Mouse (Mus musculus) induced T-regulatory cell, adult 2 months (primary cell): ENCODE results near the gene Xylt1.

Experiments used
- DNase-seq: peaks from one replicate; pipeline ENCODE4 v3.0.0-alpha.2; 2012; ENCODE audit warnings: low read depth

Xylt1 gene

DNA sequence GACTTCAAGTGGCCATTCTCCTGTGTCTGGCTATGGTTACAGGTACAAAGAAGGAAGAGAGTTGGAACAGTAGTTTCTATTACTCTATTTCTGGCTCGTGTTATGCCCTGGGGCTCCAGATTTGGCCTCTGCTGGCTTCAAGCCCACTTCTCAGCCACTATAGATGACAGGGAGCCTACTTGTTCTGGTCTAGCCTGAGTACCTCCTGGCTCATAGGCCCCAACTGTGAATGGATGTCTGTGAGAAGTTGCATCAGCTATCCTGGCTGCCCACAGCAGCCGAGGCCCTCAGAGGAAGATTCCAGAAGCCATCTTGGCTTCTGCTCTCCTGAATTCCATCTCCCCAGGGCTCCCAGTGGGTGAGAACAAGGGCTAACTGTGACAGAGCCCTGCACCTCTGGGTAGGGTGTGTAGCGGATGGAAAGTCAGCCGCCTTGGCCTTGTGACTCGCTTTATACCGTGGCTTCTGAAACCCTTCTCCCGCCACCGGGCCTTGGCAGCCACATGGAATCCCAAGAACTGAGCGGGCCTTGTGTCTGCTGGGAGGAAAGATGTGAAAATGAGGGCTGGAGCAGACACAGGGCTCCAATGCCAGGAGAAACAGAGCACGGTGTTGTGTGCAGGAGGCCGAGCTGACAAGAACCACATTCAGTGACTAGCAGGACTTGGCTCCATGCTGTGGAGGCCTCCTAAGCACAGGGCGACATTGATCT lies 55.1 kb downstream of the Xylt1 start:
- no peak for DNase-seq

DNA sequence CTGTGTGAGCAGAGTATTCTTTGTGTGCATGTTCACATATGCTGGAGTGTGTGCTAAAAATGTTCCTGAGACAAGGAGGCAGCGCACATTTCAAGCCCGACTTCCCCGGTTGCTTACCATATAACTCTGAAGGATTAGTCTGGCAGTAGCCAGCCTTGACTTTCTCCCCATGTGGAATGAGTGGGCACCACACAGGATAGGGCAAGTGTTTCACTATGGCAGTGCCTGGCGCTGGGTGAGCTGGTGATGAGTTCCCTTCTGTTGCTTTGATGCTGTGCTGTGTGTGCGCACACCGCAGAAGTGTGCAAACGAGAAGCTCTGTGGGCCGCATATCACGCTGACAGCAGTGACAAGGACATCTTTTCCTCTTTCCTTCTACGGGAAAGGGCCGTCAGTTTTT lies 56.1 kb downstream of the Xylt1 start:
- no peak for DNase-seq

DNA sequence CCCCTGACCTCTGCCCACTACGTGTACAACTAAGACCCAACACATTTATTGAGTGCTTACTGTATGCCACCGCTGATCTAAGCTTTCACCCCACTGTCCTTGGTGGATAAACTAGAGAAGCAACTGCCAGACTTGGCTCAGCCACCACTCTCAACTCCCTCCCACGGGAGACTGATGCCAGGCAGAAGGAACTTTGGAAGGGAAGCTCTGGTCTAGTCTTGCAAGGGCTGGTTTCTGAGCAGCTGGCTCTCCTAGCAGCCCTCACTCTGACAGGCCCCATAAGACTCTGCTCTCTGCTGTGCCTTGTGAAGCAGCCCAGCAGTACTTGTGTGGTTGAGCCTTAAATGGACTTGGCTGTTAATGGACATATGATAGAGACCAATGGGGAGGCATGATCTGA lies 60.2 kb downstream of the Xylt1 start:
- no peak for DNase-seq

DNA sequence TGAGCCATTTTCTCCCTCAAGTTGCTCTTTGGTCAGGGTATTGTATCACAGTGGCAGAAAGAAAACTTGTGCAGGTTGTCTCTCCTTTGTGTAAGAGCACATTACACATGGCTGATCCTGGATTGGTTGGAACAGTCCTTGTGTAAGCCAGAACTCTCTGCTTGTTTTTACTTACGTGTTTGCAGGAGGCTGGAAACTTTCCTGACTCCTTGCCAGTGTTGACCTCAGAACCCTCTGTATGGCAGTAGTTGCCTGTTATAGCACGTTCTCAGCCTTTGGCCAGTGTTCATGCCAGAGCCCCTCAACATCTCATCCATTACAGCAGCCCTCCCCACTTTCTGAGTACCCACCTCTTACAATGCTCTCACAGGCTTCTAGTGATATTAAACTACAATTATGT lies 61.9 kb downstream of the Xylt1 start:
- DNase-seq, result no peak

DNA sequence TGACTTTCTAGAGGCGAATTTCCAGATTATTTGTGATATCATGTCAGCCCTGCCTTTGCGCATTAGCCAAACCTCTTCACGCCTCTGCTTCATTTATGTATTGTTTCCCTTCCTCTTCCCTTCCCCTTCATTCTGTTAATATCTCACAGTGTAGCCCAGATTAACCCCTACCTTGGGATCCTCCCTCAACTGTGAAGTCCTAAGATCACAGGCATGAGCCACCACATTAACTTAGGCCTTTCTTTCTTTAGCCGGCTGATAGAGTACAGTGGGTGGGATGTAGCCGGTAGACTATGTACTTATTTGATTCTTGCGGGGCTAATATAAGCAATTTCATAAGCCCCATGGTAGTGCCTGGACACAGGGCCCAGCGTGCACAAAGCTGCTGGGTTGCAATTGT lies 62.4 kb downstream of the Xylt1 start:
- no peak for DNase-seq

DNA sequence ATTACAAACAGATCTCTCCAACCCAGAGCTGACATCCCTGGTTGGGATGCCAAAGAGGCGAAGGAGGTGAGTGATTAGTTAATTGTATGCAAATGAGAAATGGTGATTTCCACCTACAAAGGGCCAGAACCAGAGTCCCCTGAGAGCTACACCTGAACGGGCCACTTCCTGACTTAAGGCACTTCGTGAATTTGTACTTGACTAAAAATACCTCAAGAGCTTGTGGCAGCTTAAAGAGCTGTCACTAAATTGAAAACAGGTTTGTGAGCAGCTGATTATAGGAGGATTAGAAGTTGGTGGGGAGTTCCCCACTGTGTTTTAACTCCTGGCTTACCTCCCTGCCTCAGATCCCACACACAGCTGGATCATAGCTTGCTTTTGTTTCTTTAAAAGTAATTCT lies 64.7 kb downstream of the Xylt1 start:
- no peak for DNase-seq

DNA sequence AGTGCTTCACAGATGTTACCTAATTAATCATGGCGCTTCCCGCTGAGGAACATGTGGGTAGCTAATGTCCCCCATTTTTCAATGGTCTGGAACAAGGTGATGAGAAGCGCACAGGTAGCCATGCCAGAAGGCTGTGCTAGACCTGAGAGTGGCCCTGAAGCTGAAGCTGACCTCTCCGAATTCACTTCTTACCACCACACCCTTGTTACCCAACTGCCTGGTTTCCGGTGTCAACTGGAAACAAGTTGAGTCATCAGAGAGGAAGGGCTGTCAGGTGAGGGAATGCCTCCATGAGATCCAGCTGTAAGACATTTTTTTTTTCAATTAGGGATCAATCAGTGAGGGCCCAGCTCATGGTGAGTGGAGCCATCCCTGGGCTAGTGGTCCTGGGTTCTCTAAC lies 68.8 kb downstream of the Xylt1 start:
- no peak for DNase-seq

DNA sequence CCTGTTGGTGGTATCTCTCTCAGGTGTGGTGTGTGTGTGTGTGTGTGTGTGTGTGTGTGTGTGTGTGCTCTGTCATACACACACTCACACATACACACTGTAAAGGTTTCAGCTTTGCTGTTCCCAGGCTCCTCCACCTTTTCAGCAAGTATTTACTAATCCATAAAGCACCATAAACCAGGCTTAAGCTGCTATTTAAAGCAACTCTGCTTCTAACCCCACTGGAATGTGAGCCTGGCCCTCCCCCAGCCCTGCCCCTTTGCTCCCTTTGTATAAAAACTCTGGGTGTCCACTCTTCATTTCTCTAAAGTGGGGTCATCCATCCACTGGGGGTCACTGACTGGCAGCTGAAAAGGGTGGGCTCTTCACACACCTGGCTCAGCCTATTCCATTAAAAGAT lies 70.4 kb downstream of the Xylt1 start:
- DNase-seq, result no peak

DNA sequence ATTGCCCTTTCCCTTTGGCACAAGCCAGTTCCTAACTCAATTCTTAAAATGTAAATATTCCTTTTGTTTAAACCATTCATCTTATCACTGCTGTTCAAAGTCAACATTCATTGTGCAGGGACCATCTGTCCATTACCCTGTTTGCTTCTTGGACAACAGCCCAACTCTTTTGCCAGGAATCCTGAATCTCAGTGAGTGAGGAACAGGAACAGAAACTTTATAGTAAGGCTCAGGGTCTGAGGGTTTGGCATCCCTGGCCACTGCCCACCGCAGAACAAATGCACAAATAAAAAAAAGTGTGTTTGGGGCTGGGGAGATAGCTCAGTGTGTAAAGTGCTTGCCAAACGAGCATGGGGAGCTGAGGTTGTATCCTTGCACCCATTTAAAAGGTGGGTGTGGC lies 71.5 kb downstream of the Xylt1 start:
- no peak for DNase-seq

DNA sequence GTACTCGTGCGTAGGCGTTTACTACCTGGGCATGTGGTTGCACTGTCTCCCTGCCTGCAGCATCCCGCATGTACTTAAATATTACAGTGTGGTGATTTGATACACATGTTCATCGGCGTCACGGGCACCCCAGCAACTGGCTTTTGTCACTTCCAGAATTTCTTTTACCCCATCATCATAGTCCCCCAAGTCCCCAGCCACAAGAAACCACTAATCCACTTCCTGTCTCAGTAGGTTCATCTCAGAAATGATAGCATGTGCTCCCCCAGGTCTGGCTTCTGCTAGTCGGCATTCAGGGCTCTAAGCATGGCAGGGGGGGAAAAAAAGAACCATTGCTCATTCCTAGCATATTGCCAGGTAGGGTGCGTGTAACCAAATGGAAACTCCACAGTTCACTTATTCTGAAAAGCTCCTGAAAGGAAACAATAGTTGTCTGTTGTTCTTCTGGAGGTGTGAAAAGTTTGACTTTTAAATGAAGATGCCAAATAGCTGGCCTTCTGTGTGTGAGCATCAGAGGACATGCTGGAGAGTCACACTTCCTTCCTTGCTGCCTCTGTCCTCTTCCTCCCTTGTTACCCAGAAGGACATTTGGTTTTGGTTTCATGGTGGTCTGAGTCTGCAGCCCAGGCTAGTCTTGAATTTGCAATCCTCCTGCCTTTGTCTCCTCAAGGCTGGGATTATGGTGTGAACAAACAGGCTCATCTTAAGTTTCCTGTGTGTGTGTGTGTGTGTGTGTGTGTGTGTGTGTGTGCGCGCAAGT lies 74.2 kb downstream of the Xylt1 start:
- DNase-seq, result peak; percentile 40

DNA sequence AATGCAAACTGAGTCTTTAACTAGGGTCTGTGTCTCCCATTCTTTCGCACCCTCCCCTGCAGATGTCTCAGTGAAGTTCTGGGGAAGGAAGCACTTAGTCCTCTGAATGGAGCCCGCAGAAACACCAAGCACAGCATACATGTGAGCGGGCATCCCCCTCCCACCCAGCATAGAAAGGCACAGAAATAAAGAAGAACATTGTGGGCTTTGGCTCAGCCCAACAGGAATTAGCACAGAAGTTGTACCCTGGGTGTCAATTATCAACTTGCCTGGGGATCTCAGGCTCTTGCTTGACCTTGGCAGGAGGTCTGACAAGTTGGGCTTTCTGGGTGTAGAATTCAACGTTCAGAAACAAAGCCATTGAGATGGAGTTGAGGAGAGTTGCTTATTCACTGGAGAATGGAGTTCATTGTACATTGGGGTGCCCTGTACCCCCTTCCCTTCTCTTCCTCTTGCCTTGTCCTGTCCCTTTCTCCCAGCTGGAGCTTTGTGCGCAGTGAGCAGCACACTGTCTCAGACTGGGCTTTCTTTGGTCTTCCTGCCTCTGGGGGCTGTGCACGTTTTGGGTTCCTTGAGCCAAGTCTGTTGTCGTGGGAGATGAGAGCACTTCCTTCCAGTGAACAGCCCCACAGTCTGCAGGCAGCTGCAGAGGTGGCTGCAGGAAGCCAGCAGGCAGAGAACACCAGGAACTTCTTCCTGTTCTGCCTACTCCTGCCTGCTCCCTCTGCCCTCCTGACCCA lies 81.6 kb downstream of the Xylt1 start:
- no peak for DNase-seq

DNA sequence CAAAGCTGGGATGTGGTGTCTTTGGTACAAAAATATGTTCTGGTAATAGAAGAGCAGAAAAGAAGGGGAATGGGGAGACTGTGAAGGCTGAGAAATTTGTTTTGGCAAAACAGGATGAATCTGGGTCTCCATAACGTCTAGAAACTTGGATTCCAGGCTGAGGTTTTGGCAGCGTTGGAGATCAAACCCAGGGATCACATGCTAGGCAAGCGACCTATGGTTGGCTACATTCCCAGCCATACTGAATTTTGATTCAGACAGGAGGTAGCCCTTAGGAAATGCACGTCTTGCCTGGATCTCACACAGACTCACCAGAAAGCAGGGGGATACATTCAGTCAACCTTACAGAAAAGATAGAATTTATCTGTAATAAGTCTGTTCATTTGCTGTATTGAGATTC lies 84.2 kb downstream of the Xylt1 start:
- DNase-seq, result no peak

DNA sequence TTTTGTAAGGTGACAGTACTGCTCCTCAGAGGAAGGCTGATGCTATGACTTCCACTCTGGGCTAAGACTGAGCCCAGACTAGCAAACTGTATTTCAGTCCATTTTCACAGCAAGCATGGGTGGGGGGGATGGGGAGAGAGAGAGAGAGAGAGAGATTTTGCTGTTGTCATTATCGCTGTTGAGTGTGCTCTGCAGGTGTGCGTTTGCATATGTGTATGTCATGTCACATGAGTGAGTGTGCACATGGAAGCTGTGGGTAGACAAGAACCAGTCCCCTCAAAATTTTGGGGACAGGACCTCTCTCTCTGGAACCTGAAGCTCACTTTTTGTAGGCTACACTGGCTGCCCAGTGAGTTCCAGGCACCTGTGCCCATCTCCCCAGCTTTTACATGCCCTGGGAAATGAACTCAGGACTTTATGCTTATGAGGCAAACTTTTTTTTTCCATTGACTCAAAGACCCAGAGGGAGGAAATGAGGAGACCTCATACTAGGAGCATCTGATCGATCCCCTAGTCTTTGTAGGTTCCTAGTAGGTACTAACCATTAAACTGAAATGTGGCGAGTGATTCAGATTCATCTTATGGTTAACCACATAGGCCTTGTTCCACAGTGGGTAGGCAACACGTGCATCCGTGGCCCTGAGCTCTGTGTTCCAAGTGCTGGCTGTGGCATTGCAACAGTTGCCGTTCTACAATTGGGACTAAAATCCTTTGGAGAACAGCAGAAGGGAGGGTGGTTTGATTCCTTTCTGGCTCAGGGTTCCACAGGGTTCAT lies 85.4 kb downstream of the Xylt1 start:
- peak; percentile 53 for DNase-seq

DNA sequence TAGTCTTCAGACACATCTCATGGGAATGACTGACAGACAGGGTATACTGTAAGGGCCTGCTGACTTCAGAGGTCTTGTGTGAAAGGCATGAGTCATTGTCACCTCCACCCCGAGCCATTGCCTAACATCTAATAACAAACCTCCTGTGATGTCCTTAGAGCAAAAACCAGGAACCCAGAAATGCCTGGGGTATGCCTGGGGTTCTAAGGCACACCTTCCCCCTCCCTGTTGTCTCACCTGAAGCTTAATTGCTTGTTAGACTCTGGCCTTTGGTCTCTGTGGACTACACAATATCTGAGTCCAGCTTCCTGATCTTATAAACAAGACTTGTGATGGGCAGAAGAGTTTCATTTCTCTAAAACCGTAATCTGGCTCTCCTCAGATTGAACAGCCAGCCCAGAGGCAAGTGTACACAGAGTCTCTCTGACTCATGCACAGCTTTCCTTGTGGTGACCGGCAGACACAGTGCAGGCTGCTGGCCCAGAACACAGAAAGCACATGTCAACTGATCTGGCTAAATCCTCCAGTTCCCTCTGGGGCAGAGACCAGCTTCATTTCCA lies 89.5 kb downstream of the Xylt1 start:
- no peak for DNase-seq

DNA sequence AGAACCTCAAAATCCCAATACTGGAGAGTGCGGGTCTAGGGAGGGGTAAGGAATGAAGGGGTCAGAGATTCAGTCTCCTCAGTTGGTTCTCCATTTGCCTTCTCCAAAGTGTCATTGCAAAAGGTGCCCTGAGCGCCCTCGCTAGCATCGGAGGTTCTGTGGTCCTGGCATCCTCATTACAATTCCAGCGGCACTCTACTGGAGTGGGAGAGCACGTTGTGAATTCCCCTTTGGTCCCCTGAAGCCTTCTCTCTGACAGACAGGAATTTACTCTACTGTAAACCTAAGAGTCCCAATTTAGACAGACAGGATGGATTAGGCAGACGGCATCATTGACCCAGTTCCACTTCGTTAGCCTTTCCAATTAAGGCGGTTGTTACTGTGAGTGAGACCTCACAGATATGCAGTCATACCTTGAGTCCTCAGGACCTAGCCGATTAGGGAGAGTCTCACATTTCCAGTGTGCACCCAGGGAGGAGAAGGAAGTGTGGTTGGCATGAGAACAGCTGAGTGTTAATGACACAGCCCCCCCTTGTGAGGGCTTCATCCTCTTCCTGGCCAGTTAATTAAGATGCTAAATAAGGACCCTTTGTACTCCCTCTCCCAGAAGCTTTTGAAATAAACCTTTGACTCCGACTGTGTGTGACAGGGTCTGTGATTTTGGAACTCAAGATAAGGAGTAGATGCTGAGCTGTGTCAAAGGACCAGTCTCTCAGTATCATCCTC lies 91.4 kb downstream of the Xylt1 start:
- DNase-seq, result no peak

DNA sequence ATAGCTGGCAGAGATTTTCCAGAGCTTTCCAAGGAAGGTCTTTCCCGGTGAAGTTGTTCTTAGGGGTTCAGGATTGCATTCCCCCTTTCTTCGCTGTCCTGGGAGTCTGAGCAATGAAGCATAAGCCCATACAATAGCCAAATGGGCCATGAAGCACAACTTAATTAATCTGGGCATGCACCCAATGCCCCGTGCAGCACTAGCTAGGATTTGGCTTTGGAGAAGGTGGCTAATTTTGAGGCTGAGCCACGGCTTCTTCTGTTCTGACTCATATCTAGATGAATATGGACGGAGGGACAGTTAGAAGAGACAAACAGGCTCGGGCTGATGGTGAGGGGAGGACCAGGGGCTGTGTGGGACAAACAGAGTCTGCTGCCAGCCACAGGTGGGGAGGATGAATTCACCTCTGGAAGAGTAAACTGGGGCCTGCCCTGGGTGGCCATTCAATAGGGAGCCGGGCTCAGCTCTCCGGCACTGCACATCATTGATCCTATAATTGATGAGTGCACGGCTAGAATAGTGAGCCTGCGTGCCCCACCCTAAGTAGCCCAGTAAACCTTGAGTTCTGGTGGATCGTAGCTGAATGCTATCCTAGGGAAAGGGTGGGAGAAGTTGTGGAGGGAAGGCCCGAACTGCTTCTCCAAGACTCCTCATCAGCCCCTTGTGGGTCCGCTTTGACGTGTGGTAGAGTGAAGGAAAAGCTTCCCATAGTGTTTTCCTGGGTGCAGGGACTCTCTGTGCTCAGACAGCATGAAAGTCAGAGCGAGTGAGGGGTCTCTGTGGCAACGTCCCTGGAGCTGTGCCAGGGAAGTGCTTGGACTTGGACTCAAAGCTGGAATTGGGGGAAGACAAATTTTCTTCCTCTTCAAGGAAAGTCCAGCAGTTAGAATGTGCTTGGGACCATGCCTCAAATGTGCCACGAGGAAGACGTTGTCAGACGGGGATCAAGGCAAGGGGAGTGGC lies 92.3 kb downstream of the Xylt1 start:
- DNase-seq, result no peak

DNA sequence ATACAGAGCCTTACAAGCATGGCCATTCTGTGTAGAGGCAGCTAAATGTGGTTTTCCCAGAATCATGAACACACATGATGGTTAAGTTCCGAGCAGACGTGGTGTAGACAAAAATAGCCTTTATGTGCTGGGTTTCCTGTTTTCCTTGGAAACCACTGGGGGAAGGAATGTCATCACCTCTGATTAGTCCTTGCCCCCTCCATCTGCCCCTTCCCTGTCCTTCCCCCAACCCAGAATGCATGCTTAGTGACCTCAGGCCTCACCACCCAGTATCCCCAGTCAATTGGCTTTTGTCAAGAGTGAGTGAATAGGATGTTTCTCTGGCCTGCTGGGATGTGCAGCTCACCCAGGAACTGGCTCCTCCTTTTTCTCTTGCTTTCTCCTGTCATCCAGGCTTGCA lies 93.5 kb downstream of the Xylt1 start:
- no peak for DNase-seq

DNA sequence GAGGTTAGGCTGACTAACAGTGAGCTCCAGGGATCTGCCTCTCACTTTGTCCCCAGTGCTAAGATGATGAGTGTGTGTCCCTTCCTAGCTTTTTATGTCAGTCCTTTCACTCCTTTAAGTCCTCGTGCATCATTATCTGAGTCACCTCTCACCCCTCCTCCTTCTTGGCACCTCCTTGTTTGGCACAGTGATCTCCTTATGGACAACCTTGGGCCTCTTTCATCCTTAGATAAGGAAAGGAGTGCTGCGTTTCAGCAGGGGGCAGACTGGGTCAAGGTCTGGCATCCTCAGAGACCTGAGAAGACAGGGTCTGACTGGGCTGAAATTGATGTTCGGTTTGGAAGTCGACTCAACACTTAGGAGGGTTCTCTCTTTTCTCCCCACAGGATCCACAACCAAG lies 94.3 kb downstream of the Xylt1 start:
- DNase-seq, result no peak

DNA sequence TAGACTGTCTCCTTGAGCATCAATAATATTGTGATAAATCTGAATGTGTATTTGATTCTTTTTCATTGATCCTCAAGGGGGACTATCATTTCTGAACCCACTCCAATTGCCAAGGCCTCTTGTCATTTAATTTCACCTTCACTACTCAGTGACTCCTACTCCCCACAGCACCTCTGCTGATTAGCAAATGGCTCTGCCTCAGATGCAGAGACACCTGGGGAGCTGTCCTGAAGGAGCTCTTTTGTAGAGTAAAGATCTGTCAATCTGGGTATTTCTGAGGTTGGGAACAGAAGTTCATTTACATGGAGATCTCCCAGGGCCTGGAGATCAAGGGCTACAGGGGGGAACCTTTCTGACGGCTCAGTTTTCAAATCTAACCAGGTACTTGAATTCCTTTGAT lies 98.2 kb downstream of the Xylt1 start:
- no peak for DNase-seq

DNA sequence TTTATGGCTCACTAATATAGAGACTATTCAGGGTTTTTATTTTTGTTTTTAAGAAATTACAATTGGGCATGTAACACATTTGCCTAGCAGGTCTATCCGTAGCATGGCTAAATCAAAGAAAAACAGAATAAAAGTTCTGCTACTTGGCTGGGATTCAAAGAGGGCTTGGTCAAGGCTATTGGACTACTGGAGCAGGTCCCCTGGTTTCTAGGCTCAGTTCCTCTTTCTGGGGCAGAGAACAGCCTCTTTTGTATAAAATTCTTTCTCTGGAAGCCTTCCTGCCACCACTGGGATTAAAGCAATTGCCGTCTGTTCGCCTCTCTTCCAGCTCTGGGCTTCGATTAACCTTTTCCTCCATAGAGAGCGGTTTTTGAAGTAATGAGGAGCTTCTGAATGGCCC lies 100.1 kb downstream of the Xylt1 start:
- DNase-seq, result no peak
